Mouse (Mus musculus) spleen, embryonic (tissue): ENCODE data around the gene Hdgf.

Experiments
- CTCF ChIA-PET: fragments of 350-600 bp; sonication (Branson Sonifier 250); formaldehyde crosslinking; loops from one replicate; lab custom pipeline; 2022; lab: Charles Lee

Hdgf gene

GRCm38 (mm10) chr3:87943586-87943985 lies 37.5 kb downstream of the Hdgf start:
- CTCF ChIA-PET, result interaction anchor here (0.5 kb wide), 1 partner anchor 388 kb away, joined by 20 read pairs; no protein-coding TSS in a partner anchor

- CTCF ChIA-PET, result no interaction called here
Observed at GRCm38 (mm10) chr3:87944838-87945600, 38.9 kb downstream of the Hdgf start.

DNA sequence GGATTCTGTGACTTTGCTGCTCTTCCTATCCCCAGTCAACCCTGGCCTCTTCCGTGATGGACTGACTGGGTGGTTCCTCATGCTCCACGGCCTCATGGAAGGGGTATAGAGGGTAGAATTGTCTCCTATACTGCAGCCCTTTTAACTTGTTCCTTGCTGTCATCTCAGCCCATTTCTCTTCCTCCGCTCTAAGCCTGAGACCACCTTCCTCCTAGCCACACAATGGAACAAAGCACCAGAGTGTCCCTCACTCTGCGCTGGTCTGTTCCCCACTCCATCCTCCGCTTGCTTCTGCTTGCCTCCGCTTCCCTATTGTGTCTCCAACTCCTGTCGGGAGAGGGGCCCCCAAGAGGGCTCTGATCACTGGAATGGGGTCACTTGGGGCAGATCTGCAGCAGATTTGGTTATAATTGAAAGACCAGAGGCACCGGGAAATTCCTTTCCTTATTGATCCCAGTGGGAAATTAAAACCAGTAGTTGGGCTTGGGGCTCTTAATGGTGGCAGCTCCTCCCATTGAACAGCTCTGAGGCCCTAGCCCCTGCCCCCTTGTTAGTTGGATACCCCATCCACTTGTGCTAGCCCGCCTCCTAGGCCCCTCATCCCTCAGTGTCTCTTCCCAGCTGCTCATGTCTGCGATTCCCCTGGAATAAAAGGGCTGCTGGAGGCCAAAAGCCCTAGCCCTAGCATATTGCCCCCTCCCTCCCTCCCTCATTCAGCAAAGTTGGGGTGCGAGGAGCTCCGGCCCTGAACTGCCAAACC lies 39.8 kb downstream of the Hdgf start:
- CTCF ChIA-PET, result interaction anchor here (1.2 kb wide), 1 partner anchor 10 kb away, joined by 3 read pairs; no protein-coding TSS in a partner anchor

- CTCF ChIA-PET, result interaction anchor here (1.2 kb wide), 1 partner anchor 10 kb away, joined by 3 read pairs; no protein-coding TSS in a partner anchor
Observed at GRCm38 (mm10) chr3:87946541-87946860, 40.4 kb downstream of the Hdgf start.

DNA sequence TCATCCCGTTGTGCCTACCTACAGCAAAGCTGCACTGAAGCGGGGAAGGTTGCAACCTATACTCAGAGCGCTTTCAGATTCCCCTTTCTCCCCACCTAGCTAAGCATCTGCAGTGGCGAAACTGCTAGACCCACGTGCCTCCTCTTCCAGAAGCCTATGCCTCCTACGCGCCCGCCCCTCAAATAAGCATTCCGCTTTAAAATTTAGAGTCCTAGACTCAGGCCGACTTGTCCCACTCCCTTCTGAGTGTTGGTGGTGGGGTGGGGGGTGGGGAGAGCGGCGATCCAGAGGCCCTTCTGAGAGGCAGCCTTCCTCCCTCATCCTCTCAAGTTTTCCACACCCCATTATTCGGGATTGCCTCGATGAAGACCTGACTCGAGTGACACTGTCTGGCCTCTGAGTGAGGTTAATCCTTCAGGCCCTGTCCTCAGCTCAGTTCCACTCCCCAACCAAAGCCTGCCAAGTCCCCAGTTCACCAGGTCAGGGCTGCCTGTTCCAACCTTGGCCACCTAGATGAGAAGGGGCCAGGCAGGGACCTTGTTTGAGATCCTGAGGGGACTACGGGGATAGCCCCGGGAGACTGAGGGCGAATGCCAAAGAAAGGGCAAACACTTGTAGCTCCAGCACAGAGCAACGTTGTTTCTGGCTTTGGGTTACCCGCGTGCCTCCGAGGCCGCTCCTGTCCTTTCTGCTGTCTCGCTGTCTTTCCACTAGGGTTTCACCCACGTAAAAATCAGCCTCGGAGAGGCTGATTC lies 41.1 kb downstream of the Hdgf start:
- CTCF ChIA-PET, result interaction anchor here (1.2 kb wide), 1 partner anchor 11 kb away, joined by 3 read pairs; no protein-coding TSS in a partner anchor

DNA sequence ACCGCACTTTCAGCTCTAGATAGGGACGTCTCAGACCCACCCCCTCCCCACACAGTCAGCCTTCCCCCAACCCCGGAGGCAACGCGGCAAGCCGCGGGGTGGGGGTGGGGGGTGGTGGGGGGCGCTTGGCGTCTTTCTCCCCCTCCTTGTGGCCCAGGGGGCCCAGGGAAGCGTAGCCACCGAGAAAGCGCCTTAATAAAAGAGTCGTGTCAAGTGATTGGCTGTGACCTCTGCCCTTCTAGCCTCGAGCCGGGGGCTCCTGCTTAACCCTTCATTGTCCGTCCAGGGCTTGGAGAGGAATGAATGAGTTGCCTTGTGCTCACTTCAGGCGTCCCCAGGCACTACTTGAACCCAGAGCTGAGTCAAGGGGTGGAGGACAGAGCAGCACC lies 41.7 kb downstream of the Hdgf start:
- CTCF ChIA-PET, result interaction anchor here (0.7 kb wide), 1 partner anchor 48 kb away, joined by 7 read pairs; no protein-coding TSS in a partner anchor

GRCm38 (mm10) chr3:87948378-87949265 lies 42.5 kb downstream of the Hdgf start, which contains the start of gene Crabp2:
Crabp2 (plus strand) TSS chr3:87948666.
- CTCF ChIA-PET, result interaction anchor here (0.7 kb wide), 2 partner anchors 48 to 90 kb away, joined by 5 to 7 read pairs; no protein-coding TSS in a partner anchor

DNA sequence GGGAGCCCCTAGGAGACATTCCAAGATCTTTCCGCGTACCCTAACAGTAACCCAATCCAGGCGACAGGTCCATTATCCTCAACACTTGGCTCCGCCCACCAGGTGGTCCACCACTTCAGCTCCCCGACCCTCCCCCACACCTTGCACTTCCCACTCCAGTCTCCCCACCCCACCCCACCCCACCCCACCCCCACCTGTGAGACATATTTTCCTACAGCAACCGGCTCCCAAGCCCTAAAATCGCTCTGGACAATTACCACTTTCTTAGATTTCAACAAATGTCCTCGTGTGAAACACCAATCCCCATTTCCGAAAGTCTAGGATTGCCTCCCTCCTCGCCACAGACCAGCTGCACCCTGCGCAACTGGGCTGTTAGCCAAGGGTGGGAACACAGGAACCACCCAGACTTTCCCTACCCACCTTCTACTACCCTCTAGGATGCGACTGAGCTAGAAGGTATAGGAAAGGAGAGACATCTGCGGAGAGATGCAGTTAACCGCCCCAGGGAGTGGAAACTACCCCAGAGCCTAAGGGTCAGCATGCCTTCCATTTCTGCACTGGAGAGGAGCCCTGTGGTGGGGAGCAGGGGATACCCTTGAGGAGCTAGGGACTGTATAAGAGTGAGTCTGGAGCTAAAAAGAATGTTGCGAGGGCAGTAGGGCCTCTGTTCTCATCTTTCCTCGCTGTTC lies 43.3 kb downstream of the Hdgf start:
- CTCF ChIA-PET, result interaction anchor here (0.5 to 0.7 kb wide), 3 partner anchors 91 to 1932 kb away, joined by 3 to 5 read pairs (median 3); no protein-coding TSS in a partner anchor

DNA sequence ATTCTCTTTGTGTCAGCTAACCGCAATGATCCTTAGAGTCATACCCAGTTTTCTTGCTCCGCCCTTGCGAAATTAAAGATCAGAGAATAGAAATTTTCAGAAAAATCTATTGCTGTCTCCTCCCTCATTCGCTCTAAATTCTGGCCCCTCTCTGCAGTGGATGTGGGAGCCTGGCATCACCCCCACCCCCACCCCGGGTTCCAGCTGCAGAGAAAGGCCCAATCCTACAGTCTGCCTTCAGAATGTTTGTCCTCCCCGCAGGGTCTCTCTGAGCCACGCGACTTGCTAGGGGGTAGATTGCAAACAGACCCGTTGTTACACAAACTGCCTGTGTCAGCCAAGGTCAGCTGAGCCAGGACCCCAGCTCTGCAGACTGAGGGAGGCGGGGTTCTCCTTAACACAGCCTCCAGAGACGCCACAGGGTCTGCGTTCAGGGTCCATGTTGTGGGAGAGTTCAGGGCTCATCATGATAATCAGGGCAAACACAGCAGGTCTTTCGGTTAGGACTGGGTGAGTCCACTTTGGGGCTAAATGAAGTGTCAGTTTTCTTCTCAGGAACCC lies 43.9 kb downstream of the Hdgf start:
- CTCF ChIA-PET, result interaction anchor here (0.5 kb wide), 1 partner anchor 1932 kb away, joined by 3 read pairs; no protein-coding TSS in a partner anchor

GRCm38 (mm10) chr3:87951946-87952345 lies 45.8 kb downstream of the Hdgf start:
- CTCF ChIA-PET, result no interaction called here

GRCm38 (mm10) chr3:87952440-87952839 lies 46.3 kb downstream of the Hdgf start:
- CTCF ChIA-PET, result interaction anchor here (0.6 to 1.2 kb wide), 2 partner anchors 8 to 16 kb away, joined by 3 to 4 read pairs; no protein-coding TSS in a partner anchor

- CTCF ChIA-PET, result no interaction called here
Observed at GRCm38 (mm10) chr3:87958056-87958455, 51.9 kb downstream of the Hdgf start.

GRCm38 (mm10) chr3:87958476-87958875 lies 52.4 kb downstream of the Hdgf start:
- CTCF ChIA-PET, result no interaction called here

GRCm38 (mm10) chr3:87958967-87959366 lies 52.8 kb downstream of the Hdgf start:
- CTCF ChIA-PET, result no interaction called here

DNA sequence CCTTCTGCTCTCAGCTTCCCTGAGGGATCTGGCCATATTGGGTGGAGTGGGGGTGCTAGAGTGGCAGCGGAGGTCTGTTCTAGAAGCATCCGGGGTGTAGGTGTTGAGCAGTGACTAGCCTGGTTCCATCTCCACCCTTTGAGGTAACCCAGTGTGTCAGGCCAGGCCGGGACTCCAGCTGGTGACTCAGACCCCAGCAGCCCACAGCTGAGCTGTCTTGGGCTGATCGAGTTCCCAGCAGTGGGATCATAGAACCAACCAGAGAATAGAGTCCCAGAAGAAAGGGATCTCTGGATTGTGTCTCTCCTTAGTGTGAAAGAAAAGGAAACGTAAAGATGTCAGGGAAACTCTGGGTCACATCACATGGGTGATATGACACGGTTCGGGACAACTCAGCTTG lies 53.2 kb downstream of the Hdgf start:
- CTCF ChIA-PET, result no interaction called here

GRCm38 (mm10) chr3:87960191-87960585 lies 54.1 kb downstream of the Hdgf start:
- CTCF ChIA-PET, result interaction anchor here (1.1 kb wide), 2 partner anchors 9 to 24 kb away, joined by 7 to 10 read pairs; no protein-coding TSS in a partner anchor

GRCm38 (mm10) chr3:87960586-87961191 lies 54.6 kb downstream of the Hdgf start:
- CTCF ChIA-PET, result interaction anchor here (0.6 to 1.1 kb wide), 6 partner anchors 8 to 547 kb away, joined by 3 to 10 read pairs (median 7); no protein-coding TSS in a partner anchor
